Mouse (Mus musculus) layer of hippocampus, adult 2 months (tissue): ENCODE data around the gene E030018B13Rik. TPM values are rescaled to one million over a fixed set of nuclear protein-coding genes. Genes with fewer than 3 reads are reported as not detected.

Experiments
- DNase-seq, 2 experiments: peaks; one replicate each; pipeline ENCODE4 v3.0.0; 2022; ENCODE audit warnings: low spot score in 2 of 2
- H3K27ac ChIP-seq: fragments of 200-600 bp; 2 replicates; pipeline ENCODE4 v1.8.1; 2022
- H3K4me3 ChIP-seq: fragments of 200-600 bp; 2 replicates; pipeline ENCODE4 v1.8.1; 2022; ENCODE audit warnings: mild to moderate bottlenecking
- CTCF ChIP-seq: fragments of 200-600 bp; conservative IDR thresholded peaks from 2 replicates; pipeline ENCODE4 v1.8.1; 2022; ENCODE audit warnings: antibody characterized with exemption, mild to moderate bottlenecking, moderate library complexity
- total RNA-seq, 2 experiments: library from RNA; stranded (reverse); gene quantifications; 2 replicates each; pipeline ENCODE4 v1.2.3; 2021

Gene E030018B13Rik
- total RNA-seq, 2 experiments from 2014 or later: not detected

- Histone ChIP-seq H3K27ac (peak overlapping the region; percentile 89), H3K4me3 (no peak overlapping the region)
- DNase-seq: no peak
- TF ChIP-seq CTCF: no peak
Measured at GRCm38 (mm10) chr7:63956138-63956823, 39.6 kb downstream of the E030018B13Rik start.

GRCm38 (mm10) chr7:63956981-63957713 lies 40.5 kb downstream of the E030018B13Rik start:
- peak; percentile 70 to 79 for DNase-seq
- TF ChIP-seq CTCF: no peak
- peak overlapping the region; percentile 89 for H3K27ac ChIP-seq
- H3K4me3 ChIP-seq: peak overlapping the region; percentile 17; the same call in 1 of the 2 replicates

- Histone ChIP-seq H3K27ac (peak overlapping the region; percentile 89), H3K4me3 (peak overlapping the region; percentile 17; the same call in 1 of the 2 replicates)
- DNase-seq: peak in 1 of 2 experiments; percentile 58
- TF ChIP-seq CTCF: no peak
Measured at GRCm38 (mm10) chr7:63957872-63958640, 41.4 kb downstream of the E030018B13Rik start.

DNA sequence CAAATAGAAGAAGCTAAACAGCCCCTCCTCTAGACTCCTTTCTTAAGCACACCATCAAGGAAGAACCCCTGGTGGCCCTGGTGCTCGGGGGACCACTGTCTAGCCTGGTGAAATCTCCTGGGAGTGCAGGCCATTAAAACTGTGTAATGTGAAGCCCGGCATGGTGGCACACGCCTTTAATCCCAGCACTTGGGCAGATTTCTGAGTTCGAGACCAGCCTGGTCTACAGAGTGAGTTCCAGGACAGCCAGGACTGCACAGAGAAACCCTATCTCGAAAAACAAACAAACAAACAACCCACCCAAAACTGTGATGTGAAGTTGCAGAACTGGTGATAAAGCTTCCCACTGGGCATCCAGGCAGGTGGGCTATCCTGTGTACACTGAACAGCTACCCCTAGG lies 47.0 kb downstream of the E030018B13Rik start:
- no peak for TF ChIP-seq CTCF
- Histone ChIP-seq H3K27ac (no peak overlapping the region), H3K4me3 (no peak overlapping the region)
- DNase-seq: no peak

- no peak for TF ChIP-seq CTCF
- DNase-seq: no peak
- no peak overlapping the region for H3K4me3 ChIP-seq
- H3K27ac ChIP-seq: no peak overlapping the region
Measured at GRCm38 (mm10) chr7:63964121-63964520, 47.5 kb downstream of the E030018B13Rik start.

GRCm38 (mm10) chr7:63965135-63965534 lies 48.5 kb downstream of the E030018B13Rik start:
- peak; percentile 78 for TF ChIP-seq CTCF
- Histone ChIP-seq H3K4me3 (no peak overlapping the region), H3K27ac (peak overlapping the region; percentile 87)
- DNase-seq: peak; percentile 78 to 88

DNA sequence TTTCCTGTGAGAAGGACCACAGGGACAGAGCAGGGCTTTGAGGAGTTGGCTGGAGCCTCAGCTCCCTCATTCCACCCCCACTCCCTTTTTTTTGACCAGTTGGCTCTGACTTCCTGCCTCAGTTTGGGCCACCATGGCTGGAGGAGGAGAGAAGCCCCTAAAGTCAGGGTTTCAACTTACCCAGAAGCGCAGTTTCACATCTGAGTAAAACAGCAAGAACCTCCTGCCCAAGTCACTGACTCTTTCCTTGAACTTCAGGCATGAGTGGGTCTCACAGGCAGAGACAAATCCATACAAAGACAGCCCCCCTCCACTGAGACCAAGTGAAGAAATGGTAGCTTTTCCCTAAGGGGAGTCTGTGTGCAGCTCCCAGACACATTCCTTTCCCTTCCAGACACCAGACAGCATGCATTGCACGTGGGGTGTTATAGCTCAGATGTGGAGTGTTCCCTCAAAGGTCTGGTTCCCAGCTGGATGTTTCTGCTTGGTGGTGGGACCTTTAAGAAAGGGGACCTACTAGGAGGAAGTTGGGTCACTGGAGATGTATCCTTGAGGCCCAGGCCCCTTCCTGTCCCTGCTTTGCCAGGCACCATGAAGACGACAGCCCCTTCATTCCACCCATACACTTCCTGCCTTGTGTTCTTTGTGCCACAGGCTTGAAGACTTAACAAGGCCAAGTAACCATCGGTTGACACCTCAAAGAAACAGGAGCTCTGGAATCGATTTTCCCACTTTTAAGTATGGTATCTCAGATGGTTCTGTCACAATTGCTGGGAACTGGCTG lies 49.2 kb downstream of the E030018B13Rik start:
- no peak for TF ChIP-seq CTCF
- no peak for DNase-seq
- no peak overlapping the region for H3K4me3 ChIP-seq
- H3K27ac ChIP-seq: peak overlapping the region; percentile 87

DNA sequence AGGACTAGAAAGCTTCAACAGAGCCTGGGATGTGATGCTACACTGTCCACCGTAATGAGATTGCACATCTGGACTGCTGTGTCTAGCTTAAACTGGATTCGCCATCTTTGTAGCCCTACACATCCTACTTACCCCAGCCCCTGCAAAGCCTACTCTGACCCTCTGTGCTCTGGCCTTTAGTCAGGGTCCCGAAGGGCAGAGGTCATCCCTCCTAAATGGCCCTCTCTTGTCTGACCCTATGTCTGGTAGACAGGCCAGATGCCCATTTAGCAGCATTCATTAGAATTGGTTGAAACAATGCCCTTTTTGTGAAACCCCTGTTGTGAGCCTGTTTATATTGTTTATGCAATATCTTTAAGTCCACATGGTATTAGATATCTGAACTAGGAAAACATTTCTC lies 53.3 kb downstream of the E030018B13Rik start:
- no peak for DNase-seq
- no peak for TF ChIP-seq CTCF
- H3K27ac ChIP-seq: peak overlapping the region; percentile 60; the same call in 1 of the 2 replicates
- H3K4me3 ChIP-seq: no peak overlapping the region

Other genes with a start within 250 kb of the E030018B13Rik start
- 100 to 1,000 TPM; 200 to 216 TPM for gene Klf13, start 22.1 kb downstream of the E030018B13Rik start, total RNA-seq
- gene Trpm1, start 237.0 kb downstream of the E030018B13Rik start, total RNA-seq: not detected